Comparison of ENCODE assay signal across 9 mouse cellular contexts in genomic region chr2:129197197-129197596, GRCm38 (mm10). TPM values are rescaled to one million over a fixed set of nuclear protein-coding genes. Genes with fewer than 3 reads are reported as not detected.
A peak's percentile ranks its signal among the peaks of the same experiment; 100 is the strongest.
DNase-seq lines count a peak whose midpoint lies in the region; ATAC-seq and TF ChIP-seq lines count a peak whose summit lies in the region.
"Had no signal": no experiment of that assay in that cellular context is flagged by ENCODE, and none has a peak within 500 bp of the region (broad histone marks: within the 10 kb centered on the region; RNA-seq: fewer than 3 reads in every experiment).

No protein-coding gene starts in this region.

- H3K9me3 ChIP-seq in heart, postnatal 0 days (replicated peaks; ENCODE audit: control insufficient read depth, low read length), result no peaks in the 10 kb centered on the region
- H3K9me3 ChIP-seq in embryonic facial prominence, embryonic 10.5 days, result no peaks in the 10 kb centered on the region
- H3K9me3 ChIP-seq in hindbrain, embryonic 14.5 days (ENCODE audit: control insufficient read depth, low read length), result no peaks in the 10 kb centered on the region
- H3K9me3 ChIP-seq in liver, postnatal 0 days (ENCODE audit: low read length), result no peaks in the 10 kb centered on the region

- no peak overlapping the region for H3K9ac ChIP-seq in heart, postnatal 0 days (replicated peaks; ENCODE audit: low read depth, low read length)
- H3K9ac ChIP-seq in hindbrain, embryonic 14.5 days, result peak overlapping the region; percentile 72
- H3K9ac ChIP-seq in liver, postnatal 0 days (replicated peaks), result peak overlapping the region; percentile 84

- peak overlapping the region; percentile 83; the same call in 1 of the 2 replicates for H3K4me3 ChIP-seq in heart, postnatal 0 days (ENCODE audit: low read depth, low read length)
- peak overlapping the region; percentile 87 for H3K4me3 ChIP-seq in embryonic facial prominence, embryonic 10.5 days
- H3K4me3 ChIP-seq in hindbrain, embryonic 14.5 days (replicated peaks; ENCODE audit: low read length), result peak overlapping the region; percentile 93; the same call in 1 of the 2 replicates
- H3K4me3 ChIP-seq in liver, postnatal 0 days (ENCODE audit: low read depth, low read length), result peak overlapping the region; percentile 98; the same call in 1 of the 2 replicates
- H3K4me3 ChIP-seq in thymus, adult 2 months (ENCODE audit: control insufficient read depth, insufficient read depth, low read length), result no peak overlapping the region

- H3K36me3 ChIP-seq in heart, postnatal 0 days (replicated peaks; ENCODE audit: control insufficient read depth, insufficient read depth, low read length), result peaks cover 14% of the 10 kb centered on the region
- peaks cover 23% of the 10 kb centered on the region for H3K36me3 ChIP-seq in embryonic facial prominence, embryonic 10.5 days (replicated peaks)
- peaks cover 13% of the 10 kb centered on the region for H3K36me3 ChIP-seq in hindbrain, embryonic 14.5 days (replicated peaks; ENCODE audit: control insufficient read depth, insufficient read depth)
- peaks cover 24% of the 10 kb centered on the region for H3K36me3 ChIP-seq in liver, postnatal 0 days (replicated peaks; ENCODE audit: insufficient read depth, low read length)
- peaks cover 11% of the 10 kb centered on the region for H3K36me3 ChIP-seq in thymus, adult 2 months (ENCODE audit: control insufficient read depth, insufficient read depth, low read length)

- TF ChIP-seq POLR2A in thymus, adult 2 months (IDR thresholded peaks at IDR 0.05; ENCODE audit: control insufficient read depth, extremely low read depth, insufficient read depth, low read length, poor library complexity), result no peak

- no peaks in the 10 kb centered on the region for H3K27me3 ChIP-seq in heart, postnatal 0 days (ENCODE audit: control insufficient read depth, insufficient read depth, low read length)
- H3K27me3 ChIP-seq in embryonic facial prominence, embryonic 10.5 days (replicated peaks; ENCODE audit: low read depth, poor library complexity, severe bottlenecking), result no peaks in the 10 kb centered on the region
- H3K27me3 ChIP-seq in hindbrain, embryonic 14.5 days (ENCODE audit: control insufficient read depth, insufficient read depth, low read length), result no peaks in the 10 kb centered on the region
- no peaks in the 10 kb centered on the region for H3K27me3 ChIP-seq in liver, postnatal 0 days (ENCODE audit: insufficient read depth, low read length)
- H3K27me3 ChIP-seq in thymus, adult 2 months (ENCODE audit: control insufficient read depth, insufficient read depth, low read length), result no peaks in the 10 kb centered on the region

- H3K27ac ChIP-seq in heart, postnatal 0 days (ENCODE audit: low read depth), result no peak overlapping the region
- H3K27ac ChIP-seq in embryonic facial prominence, embryonic 10.5 days (replicated peaks), result no peak overlapping the region
- no peak overlapping the region for H3K27ac ChIP-seq in hindbrain, embryonic 14.5 days
- H3K27ac ChIP-seq in liver, postnatal 0 days (ENCODE audit: low read depth), result peak overlapping the region; percentile 95
- H3K27ac ChIP-seq in thymus, adult 2 months (ENCODE audit: control insufficient read depth, insufficient read depth, low read length), result no peak overlapping the region

- no peak overlapping the region for H3K4me2 ChIP-seq in heart, postnatal 0 days (ENCODE audit: low read depth, low read length)
- H3K4me2 ChIP-seq in hindbrain, embryonic 14.5 days (replicated peaks), result peak overlapping the region; percentile 63
- peak overlapping the region; percentile 96 for H3K4me2 ChIP-seq in liver, postnatal 0 days (ENCODE audit: low read depth, low read length)

- H3K4me1 ChIP-seq in heart, postnatal 0 days (ENCODE audit: control insufficient read depth, insufficient read depth), result peaks cover 19% of the 10 kb centered on the region
- H3K4me1 ChIP-seq in embryonic facial prominence, embryonic 10.5 days, result peaks cover 30% of the 10 kb centered on the region
- peaks cover 32% of the 10 kb centered on the region for H3K4me1 ChIP-seq in hindbrain, embryonic 14.5 days (replicated peaks; ENCODE audit: control insufficient read depth, insufficient read depth, low read length)
- H3K4me1 ChIP-seq in liver, postnatal 0 days (ENCODE audit: insufficient read depth), result peaks cover 27% of the 10 kb centered on the region
- peaks cover 22% of the 10 kb centered on the region for H3K4me1 ChIP-seq in thymus, adult 2 months (replicated peaks; ENCODE audit: control insufficient read depth, insufficient read depth, low read length)

- WGBS in heart, postnatal 0 days, result 65% methylated on average over 5 of the region's 5 CpGs
- WGBS in embryonic facial prominence, embryonic 10.5 days, result 62% methylated on average over 5 of the region's 5 CpGs
- WGBS in hindbrain, embryonic 14.5 days, result 75% methylated on average over 5 of the region's 5 CpGs
- 51% methylated on average over 5 of the region's 5 CpGs for WGBS in liver, postnatal 0 days (ENCODE audit: insufficient replicate concordance)
- WGBS in thymus, adult 2 months, result 77% methylated on average over 5 of the region's 5 CpGs

- TF ChIP-seq CTCF in heart, postnatal 0 days (IDR thresholded peaks at IDR 0.05; ENCODE audit: low read depth), result no peak
- TF ChIP-seq CTCF in liver, postnatal 0 days (IDR thresholded peaks at IDR 0.05; ENCODE audit: low read depth), result no peak
- TF ChIP-seq CTCF in thymus, adult 2 months (IDR thresholded peaks at IDR 0.05; ENCODE audit: borderline replicate concordance, control insufficient read depth, extremely low read depth, insufficient read depth, low read length, poor library complexity), result no peak

- no peak for ATAC-seq in heart, postnatal 0 days (ENCODE audit: insufficient read depth, low read depth)
- no peak for ATAC-seq in hindbrain, embryonic 14.5 days (ENCODE audit: low FRiP score)
- peak; percentile 16; the same call in 1 of the 2 replicates for ATAC-seq in liver, postnatal 0 days

- no peak for DNase-seq in heart, postnatal 0 days (ENCODE audit: low spot score)
- DNase-seq in heart, postnatal 14 days, result no peak
- no peak for DNase-seq in embryonic facial prominence, embryonic 10.5 days (ENCODE audit: low spot score)
- DNase-seq in hindbrain, embryonic 14.5 days (ENCODE audit: low spot score), result no peak
- DNase-seq in liver, postnatal 0 days, result no peak
- DNase-seq in right cerebral cortex, postnatal 4 days, result no peak
- DNase-seq in thymus, adult 2 months, result no peak
- DNase-seq in right cerebral cortex, postnatal 10 days (ENCODE audit: low spot score in 2 of 2), result no peak
- DNase-seq: kidney, adult 18-20 months had no signal

- intact Hi-C loops in heart, postnatal 14 days (cut with DNase I), result no loop called here

- TF ChIP-seq EP300 in heart, postnatal 0 days (IDR thresholded peaks at IDR 0.05; ENCODE audit: low read depth), result no peak
- TF ChIP-seq EP300 in liver, postnatal 0 days (IDR thresholded peaks at IDR 0.05; ENCODE audit: low read depth), result peak; percentile 65; the same call in 1 of the 2 replicates

RNA-seq across cellular contexts. Expression of gene Slc20a1, which starts 1.4 kb away (rescaled TPM):
- total RNA-seq in heart, postnatal 0 days (2014; rRNA removed; ENCODE audit: low replicate concordance), result 37.1 and 46.8 TPM in 2 replicates
- 7.0 and 8.7 TPM in 2 replicates for polyA plus RNA-seq in heart, postnatal 0 days (2015; fragmentation: Nextera tagmentation; extraction: Ambion mirVana)
- total RNA-seq in heart, postnatal 14 days (2021), result 10 to 100 TPM; 14.0 to 16.8 TPM
- 50.4 and 52.8 TPM in 2 replicates for polyA plus RNA-seq in embryonic facial prominence, embryonic 10.5 days (2016; fragmentation: Nextera tagmentation; extraction: Ambion mirVana)
- 50.7 and 56.3 TPM in 2 replicates for polyA plus RNA-seq in hindbrain, embryonic 14.5 days (2014; fragmentation: Nextera tagmentation; extraction: Ambion mirVana)
- polyA plus RNA-seq in liver, postnatal 0 days (2015; fragmentation: Nextera tagmentation; extraction: Ambion mirVana), result 20.2 and 24.9 TPM in 2 replicates
- polyA plus RNA-seq in thymus, adult 2 months (2012; rRNA removed), result 77.3 and 82.0 TPM in 2 replicates
